Mouse (Mus musculus) cerebellum, adult 8-10 months (tissue): ENCODE data around the gene Mttp.

Experiments
- DNase-seq: peaks from one replicate; pipeline ENCODE4 v3.0.0; 2022

Gene Mttp

GRCm38 (mm10) chr3:138133916-138134315 is 10.9 kb downstream of the Mttp start:
- no peak for DNase-seq

GRCm38 (mm10) chr3:138133463-138133862 is 11.3 kb downstream of the Mttp start:
- no peak for DNase-seq

- no peak for DNase-seq
Observed at GRCm38 (mm10) chr3:138131168-138131567, 13.6 kb downstream of the Mttp start.

- DNase-seq: no peak
Observed at GRCm38 (mm10) chr3:138130692-138131091, 14.1 kb downstream of the Mttp start.

- DNase-seq: no peak
Observed at GRCm38 (mm10) chr3:138129110-138129509, 15.7 kb downstream of the Mttp start.

GRCm38 (mm10) chr3:138123842-138124241 is 20.9 kb downstream of the Mttp start:
- no peak for DNase-seq

- DNase-seq: no peak
Observed at GRCm38 (mm10) chr3:138121461-138121860, 23.3 kb downstream of the Mttp start.

- no peak for DNase-seq
Observed at GRCm38 (mm10) chr3:138119444-138120105, 25.2 kb downstream of the Mttp start.

- DNase-seq: no peak
Observed at GRCm38 (mm10) chr3:138118831-138119230, 25.9 kb downstream of the Mttp start.

- no peak for DNase-seq
Observed at GRCm38 (mm10) chr3:138118392-138118791, 26.4 kb downstream of the Mttp start.

- DNase-seq: no peak
Observed at GRCm38 (mm10) chr3:138116871-138117270, 27.9 kb downstream of the Mttp start.

GRCm38 (mm10) chr3:138114106-138114505 is 30.7 kb downstream of the Mttp start:
- no peak for DNase-seq

- DNase-seq: no peak
Observed at GRCm38 (mm10) chr3:138110910-138111782, 33.6 kb downstream of the Mttp start.

- no peak for DNase-seq
Observed at GRCm38 (mm10) chr3:138106887-138107286, 37.9 kb downstream of the Mttp start.

GRCm38 (mm10) chr3:138105056-138105455 is 39.7 kb downstream of the Mttp start:
- DNase-seq: no peak

GRCm38 (mm10) chr3:138103690-138104089 is 41.1 kb downstream of the Mttp start:
- no peak for DNase-seq

- DNase-seq: no peak
Observed at GRCm38 (mm10) chr3:138101936-138102335, 42.8 kb downstream of the Mttp start.

- DNase-seq: no peak
Observed at GRCm38 (mm10) chr3:138097718-138098117, 47.0 kb downstream of the Mttp start.

GRCm38 (mm10) chr3:138096263-138097028 is 48.3 kb downstream of the Mttp start:
- no peak for DNase-seq

GRCm38 (mm10) chr3:138095718-138096117 is 49.0 kb downstream of the Mttp start:
- DNase-seq: no peak

- DNase-seq: no peak
Observed at GRCm38 (mm10) chr3:138095301-138095700, 49.5 kb downstream of the Mttp start.

GRCm38 (mm10) chr3:138083896-138084295 is 60.9 kb downstream of the Mttp start:
- no peak for DNase-seq

- DNase-seq: peak; percentile 34
Observed at GRCm38 (mm10) chr3:138083073-138083637, 61.6 kb downstream of the Mttp start.
